Mouse (Mus musculus) hindbrain, embryonic 11.5 days (tissue): ENCODE results near the gene 1700016D06Rik. TPM values are rescaled to one million over a fixed set of nuclear protein-coding genes. Genes with fewer than 3 reads are reported as not detected.
"Not testable (repeated sequence)": the region's sequence is repeated elsewhere in the genome, so short reads cannot be mapped to it uniquely, and the experiment has no call there.

Source experiments
- ATAC-seq: fragments of 200-750 bp; cut with Nextera tagmentation; 2 replicates; pipeline ENCODE4 v1.8.0; 2017; ENCODE audit warnings: mild to moderate bottlenecking, moderate TSS enrichment, moderate library complexity; ENCODE audit not compliant: low FRiP score
- DNase-seq: peaks from one replicate; pipeline ENCODE4 v3.0.0-alpha.2; 2015; ENCODE audit warnings: low spot score
- H3K27ac ChIP-seq: fragments of 300-500 bp; sonication (generic); 2 replicates; pipeline ENCODE4 v1.5.1; 2014; ENCODE audit warnings: mild to moderate bottlenecking, low read depth, low read length
- H3K27me3 ChIP-seq: fragments of 300-500 bp; sonication (generic); 2 replicates; pipeline ENCODE4 v1.6.1; 2014; ENCODE audit warnings: mild to moderate bottlenecking, low read length, moderate library complexity, mixed read lengths; ENCODE audit not compliant: control insufficient read depth, insufficient read depth
- H3K36me3 ChIP-seq: fragments of 300-500 bp; sonication (generic); 2 replicates; pipeline ENCODE4 v1.6.1; 2014; ENCODE audit warnings: mild to moderate bottlenecking, low read length, moderate library complexity, mixed read lengths; ENCODE audit not compliant: control insufficient read depth, insufficient read depth
- H3K4me1 ChIP-seq: fragments of 300-500 bp; sonication (generic); replicated peaks from 2 replicates; pipeline ENCODE4 v1.6.1; 2014; ENCODE audit warnings: low read length, mixed read lengths; ENCODE audit not compliant: control insufficient read depth, insufficient read depth
- H3K4me2 ChIP-seq: fragments of 300-500 bp; sonication (generic); replicated peaks from 2 replicates; pipeline ENCODE4 v1.6.1; 2014; ENCODE audit warnings: mild to moderate bottlenecking, low read depth, low read length
- H3K4me3 ChIP-seq: fragments of 300-500 bp; sonication (generic); 2 replicates; pipeline ENCODE4 v1.5.1; 2014; ENCODE audit warnings: low read depth, low read length
- H3K9ac ChIP-seq: fragments of 300-500 bp; sonication (generic); 2 replicates; pipeline ENCODE4 v1.6.1; 2014; ENCODE audit warnings: low read depth, low read length
- H3K9me3 ChIP-seq: fragments of 300-500 bp; sonication (generic); 2 replicates; pipeline ENCODE4 v1.6.1; 2016; ENCODE audit warnings: low read length; ENCODE audit not compliant: control insufficient read depth
- WGBS: fragments of 180-500 bp; shearing (Covaris S2); extraction: QIAGEN DNeasy Blood & Tissue Kit; methylation state at CpG from one replicate; pipeline ENCODE4 v1.1.7; 2014; 5-methylcytosine and 5-hydroxymethylcytosine counted together
- polyA plus RNA-seq: library from polyadenylated mRNA; unstranded; fragments of >200 nt; fragmentation: Nextera tagmentation; extraction: Ambion mirVana; gene quantifications from 2 replicates; pipeline ENCODE4 v1.2.1, GENCODE M21; 2014

1700016D06Rik gene
- polyA plus RNA-seq, 1 experiment from 2014 or later, result not detected

DNA sequence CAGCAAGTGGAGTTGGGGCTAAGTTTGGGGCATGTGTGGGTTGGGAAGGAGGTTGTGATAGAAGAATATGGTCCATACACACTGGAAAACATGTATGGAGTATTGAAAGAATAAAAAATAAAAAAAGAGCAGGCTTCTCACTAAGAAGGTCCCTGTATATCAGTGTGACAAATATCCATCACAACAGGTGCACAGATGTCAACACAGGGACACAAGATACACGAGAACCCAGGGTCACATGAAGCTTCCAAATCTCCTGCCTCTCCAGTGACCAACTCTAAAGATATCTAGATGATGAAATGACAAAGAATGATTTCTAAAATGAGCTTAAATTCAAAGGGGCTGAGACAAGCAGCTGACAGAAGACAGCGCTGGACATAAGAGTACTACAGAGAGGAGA, 32.6 kb downstream of the 1700016D06Rik start:
- no peaks in the 10 kb centered on the region for H3K27me3 ChIP-seq
- H3K36me3 ChIP-seq, result no peaks in the 10 kb centered on the region
- H3K4me1 ChIP-seq, result no peaks in the 10 kb centered on the region
- ATAC-seq, result no peak
- H3K4me3 ChIP-seq, result no peak overlapping the region
- H3K9me3 ChIP-seq, result no peaks in the 10 kb centered on the region
- H3K27ac ChIP-seq, result no peak overlapping the region
- 82% methylated on average over 2 of the region's 2 CpGs for WGBS
- DNase-seq, result no peak
- H3K9ac ChIP-seq, result no peak overlapping the region
- H3K4me2 ChIP-seq, result no peak overlapping the region

DNA sequence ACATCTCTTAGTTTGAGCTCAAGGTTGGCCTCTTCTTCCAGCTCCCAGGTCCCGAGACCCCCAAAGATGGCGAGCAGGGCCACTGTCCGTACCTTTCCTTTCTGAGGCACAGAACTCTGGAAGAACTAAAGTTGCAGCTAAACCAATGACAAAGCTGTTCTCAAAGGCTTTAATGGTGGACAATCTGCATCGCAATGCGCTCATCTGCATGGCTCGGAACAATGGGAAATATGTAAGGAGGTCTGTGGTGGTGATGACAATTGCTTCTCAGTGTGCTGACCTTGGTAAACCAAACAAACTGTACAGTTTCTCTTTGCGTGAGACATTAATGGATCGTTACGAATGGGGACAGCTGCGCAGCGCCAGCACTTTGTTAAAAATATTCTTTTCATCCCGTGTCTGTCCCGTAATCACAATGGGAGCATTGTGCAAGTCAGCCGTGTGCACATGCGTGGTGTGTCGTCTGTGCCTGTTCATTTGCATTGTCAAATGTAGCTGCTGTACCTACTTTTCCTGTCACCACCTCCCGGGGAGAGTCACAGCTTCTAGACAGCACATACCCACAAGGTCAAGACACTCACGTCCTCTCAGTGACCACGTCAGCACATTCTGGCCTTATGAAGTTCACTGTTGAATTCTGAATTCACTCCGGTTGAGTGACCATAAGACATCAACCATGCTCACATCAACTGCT, 34.7 kb downstream of the 1700016D06Rik start:
- H3K36me3 ChIP-seq, H3K27me3 ChIP-seq, H3K9me3 ChIP-seq, H3K4me2 ChIP-seq, DNase-seq, H3K9ac ChIP-seq, H3K4me1 ChIP-seq, ATAC-seq, H3K27ac ChIP-seq, H3K4me3 ChIP-seq: not testable (repeated sequence)
- WGBS, result 84% methylated on average over 20 of the region's 20 CpGs

DNA sequence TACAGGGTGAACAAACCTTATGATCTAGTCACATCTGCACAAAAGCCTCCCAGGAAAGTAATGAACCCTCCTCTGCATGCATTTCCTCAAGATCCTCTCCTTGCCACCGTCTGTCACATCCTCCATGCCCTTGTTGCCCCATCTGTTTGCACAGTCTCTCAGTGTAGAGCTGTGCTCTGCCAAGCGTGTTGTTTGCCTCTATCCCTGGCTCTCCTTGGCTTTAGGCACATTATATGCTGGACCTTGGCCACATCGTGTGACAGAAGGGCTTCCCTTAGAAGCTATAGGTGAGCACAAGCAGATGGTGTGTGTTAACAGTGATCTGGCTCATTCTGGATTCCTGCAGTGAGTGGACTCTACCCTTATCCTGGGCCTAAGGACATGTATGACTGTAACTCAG, 38.9 kb downstream of the 1700016D06Rik start:
- H3K4me3 ChIP-seq, result no peak overlapping the region
- no peaks in the 10 kb centered on the region for H3K27me3 ChIP-seq
- H3K4me1 ChIP-seq, result no peaks in the 10 kb centered on the region
- H3K36me3 ChIP-seq, result no peaks in the 10 kb centered on the region
- H3K9ac ChIP-seq, result no peak overlapping the region
- no peak overlapping the region for H3K4me2 ChIP-seq
- DNase-seq (no peak), ATAC-seq (no peak)
- no peaks in the 10 kb centered on the region for H3K9me3 ChIP-seq
- WGBS, result 72% methylated on average over 3 of the region's 3 CpGs
- no peak overlapping the region for H3K27ac ChIP-seq

DNA sequence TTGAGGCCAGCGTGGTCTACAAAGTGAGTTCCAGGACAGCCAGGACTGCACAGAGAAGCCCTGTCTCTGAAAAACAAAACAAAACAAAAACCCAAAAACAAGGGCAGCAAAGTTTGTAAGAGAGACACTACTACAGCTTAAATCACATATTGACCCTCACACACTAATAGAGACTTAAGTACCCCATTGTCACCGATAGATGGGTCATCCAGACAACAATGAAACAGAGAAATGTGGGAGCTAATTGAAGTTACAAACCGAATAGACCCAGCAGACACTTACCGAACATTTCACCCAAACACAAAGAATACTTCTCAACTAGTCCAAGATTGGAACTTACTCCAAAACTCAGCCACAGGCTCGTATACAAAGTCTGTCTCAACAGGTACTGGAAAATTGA, 50.8 kb downstream of the 1700016D06Rik start:
- H3K27me3 ChIP-seq, result no peaks in the 10 kb centered on the region
- no peak overlapping the region for H3K27ac ChIP-seq
- no peak overlapping the region for H3K9ac ChIP-seq
- 91% methylated on average over 5 of the region's 5 CpGs for WGBS
- no peak overlapping the region for H3K4me3 ChIP-seq
- no peaks in the 10 kb centered on the region for H3K9me3 ChIP-seq
- no peaks in the 10 kb centered on the region for H3K4me1 ChIP-seq
- H3K4me2 ChIP-seq, result no peak overlapping the region
- ATAC-seq (no peak), DNase-seq (no peak)
- no peaks in the 10 kb centered on the region for H3K36me3 ChIP-seq

DNA sequence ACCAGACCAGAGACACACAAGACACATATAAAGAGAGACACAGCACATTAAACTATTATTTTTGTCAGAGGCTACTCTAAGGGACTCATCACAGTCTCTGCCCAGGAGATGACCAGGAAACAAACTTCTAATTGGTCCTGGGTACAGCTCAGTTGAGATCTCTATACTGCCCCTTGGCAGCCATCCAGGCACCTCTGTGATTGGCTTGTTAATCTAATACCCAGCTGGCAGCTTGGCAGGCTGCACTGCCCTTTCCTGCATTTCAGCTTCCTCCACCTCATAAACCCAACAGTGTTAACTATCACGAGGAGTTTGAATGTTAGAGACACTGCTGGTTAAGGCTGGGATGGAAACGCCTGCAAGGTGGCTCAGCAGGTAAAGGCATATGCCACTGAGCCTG, 57.7 kb downstream of the 1700016D06Rik start:
- DNase-seq (no peak), ATAC-seq (no peak)
- Histone ChIP-seq H3K4me1 (no peaks in the 10 kb centered on the region), H3K27ac (no peak overlapping the region), H3K36me3 (no peaks in the 10 kb centered on the region), H3K27me3 (no peaks in the 10 kb centered on the region), H3K4me2 (no peak overlapping the region), H3K4me3 (no peak overlapping the region), H3K9me3 (no peaks in the 10 kb centered on the region), H3K9ac (no peak overlapping the region)
- WGBS, result 94% methylated on average over 2 of the region's 2 CpGs

DNA sequence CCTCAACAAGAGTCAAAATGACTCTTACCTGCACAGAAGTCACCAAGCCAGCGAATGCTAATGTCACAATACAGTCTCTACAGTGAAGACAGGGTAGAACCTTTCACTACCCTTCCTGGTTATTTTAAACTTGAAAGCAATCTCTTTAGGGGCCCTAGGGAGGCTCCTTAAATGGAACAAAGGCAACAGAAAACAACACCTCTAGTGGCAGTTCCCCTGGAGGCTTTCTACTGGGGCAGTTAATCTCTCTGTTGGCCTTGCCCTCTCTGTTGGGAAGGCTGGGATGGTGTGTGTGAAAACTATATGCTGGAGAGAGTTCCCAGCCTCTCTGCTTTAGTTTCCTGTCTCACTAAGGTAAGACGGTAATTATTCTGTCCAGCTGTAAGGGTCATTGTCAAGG, 60.3 kb downstream of the 1700016D06Rik start:
- Histone ChIP-seq H3K4me2 (no peak overlapping the region), H3K27ac (no peak overlapping the region), H3K27me3 (no peaks in the 10 kb centered on the region), H3K9me3 (no peaks in the 10 kb centered on the region), H3K4me1 (no peaks in the 10 kb centered on the region), H3K36me3 (no peaks in the 10 kb centered on the region), H3K9ac (no peak overlapping the region), H3K4me3 (no peak overlapping the region)
- DNase-seq (no peak), ATAC-seq (no peak)
- WGBS, result 55% methylated on average over 2 of the region's 2 CpGs

DNA sequence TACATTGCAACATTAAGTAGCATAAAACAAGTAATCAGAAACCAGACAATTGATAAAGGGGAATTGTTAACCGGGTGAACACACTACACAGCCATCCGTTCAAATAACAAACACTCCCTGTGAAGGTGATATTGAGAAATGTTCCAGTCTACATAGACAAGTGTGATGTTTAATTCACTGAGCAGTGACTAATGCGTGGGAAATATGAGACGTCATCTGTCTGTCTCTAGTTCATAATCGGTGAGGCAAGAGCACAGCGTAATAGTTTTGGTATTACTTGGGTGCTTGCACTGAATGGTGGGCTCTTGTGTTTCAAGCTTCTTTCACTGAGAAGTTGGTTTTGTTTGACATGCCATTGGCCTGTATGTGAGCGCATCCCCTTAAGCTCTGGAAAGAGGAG, 63.3 kb downstream of the 1700016D06Rik start:
- H3K27me3 ChIP-seq, result no peaks in the 10 kb centered on the region
- no peaks in the 10 kb centered on the region for H3K9me3 ChIP-seq
- DNase-seq (no peak), ATAC-seq (no peak)
- no peak overlapping the region for H3K4me3 ChIP-seq
- 97% methylated on average over 7 of the region's 7 CpGs for WGBS
- H3K27ac ChIP-seq, result no peak overlapping the region
- H3K9ac ChIP-seq, result no peak overlapping the region
- H3K36me3 ChIP-seq, result no peaks in the 10 kb centered on the region
- H3K4me1 ChIP-seq, result peaks cover 4% of the 10 kb centered on the region
- no peak overlapping the region for H3K4me2 ChIP-seq

DNA sequence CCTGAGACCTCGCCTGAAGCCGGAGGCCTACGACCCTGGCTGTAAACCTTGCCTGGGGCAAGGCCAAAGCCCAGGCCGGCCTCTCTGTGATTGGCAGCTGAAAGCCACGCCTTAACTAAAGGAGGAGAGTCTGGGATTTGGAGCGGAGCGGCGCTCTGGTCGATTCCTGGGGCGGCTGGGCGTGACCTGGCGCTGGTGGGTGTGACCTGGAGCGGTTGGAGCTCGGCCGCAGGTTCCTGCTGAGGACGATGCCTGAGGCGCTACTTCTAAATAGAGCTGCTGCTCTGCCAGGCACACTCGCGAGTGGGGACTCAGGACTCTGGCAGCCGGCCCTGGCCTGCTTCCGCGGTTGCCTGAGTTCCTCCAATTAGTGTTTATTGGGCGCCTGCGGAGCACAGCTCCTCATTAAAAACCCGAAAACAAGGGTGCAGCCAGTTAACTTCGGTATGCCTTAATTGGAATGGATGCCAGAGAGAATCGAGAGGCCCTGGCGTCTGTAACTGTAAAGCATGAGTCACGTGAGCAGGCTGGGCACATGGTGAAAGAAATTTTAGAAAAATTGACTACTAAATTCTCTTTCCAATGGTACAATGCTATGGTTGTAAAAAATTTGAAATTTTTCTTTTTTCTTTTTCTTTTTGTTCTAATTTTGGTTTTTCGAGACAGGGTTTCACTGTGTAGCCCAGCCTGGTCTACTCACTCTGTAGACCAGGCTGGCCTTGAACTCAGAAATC, 64.4 kb downstream of the 1700016D06Rik start:
- peak; percentile 66 for ATAC-seq
- peak overlapping the region; percentile 100 for H3K9ac ChIP-seq
- 4% methylated on average over 30 of the region's 30 CpGs for WGBS

DNA sequence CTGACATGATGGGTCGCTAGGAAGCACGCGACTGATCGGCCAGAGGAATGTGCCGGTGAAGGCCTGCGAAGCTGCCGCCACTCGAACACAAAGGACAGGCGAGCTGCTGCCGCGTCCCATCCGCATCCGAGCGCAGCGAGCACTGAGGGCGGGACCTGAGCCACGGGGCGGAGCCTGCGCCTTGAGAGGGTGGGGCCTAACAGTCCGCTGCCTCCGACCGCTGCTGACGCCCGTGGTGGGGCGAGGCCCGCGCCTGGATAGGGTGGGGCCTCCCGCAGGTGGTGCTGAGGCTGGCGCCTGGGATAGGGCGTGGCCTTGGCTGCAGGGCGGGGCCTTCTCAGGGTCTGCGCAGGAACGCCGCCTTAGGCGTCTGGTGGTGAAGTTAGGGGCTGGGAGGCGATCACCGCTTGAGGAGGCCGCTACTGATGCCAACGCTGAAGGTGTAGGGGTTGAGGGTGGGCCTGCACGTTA, 65.2 kb downstream of the 1700016D06Rik start, which contains the start of gene Ankrd10:
Gene Ankrd10 (minus strand): TSS at position 147 of the 471 bp plus-strand sequence.
- Histone ChIP-seq H3K9ac (peak within 1 kb of the TSS; percentile 100), H3K36me3 (peaks cover 4% of the 10 kb centered on the region; the same call in 1 of the 2 replicates), H3K4me2 (peak within 1 kb of the TSS; percentile 87), H3K4me1 (peaks cover 4% of the 10 kb centered on the region), H3K4me3 (peak within 1 kb of the TSS; percentile 97), H3K27ac (peak within 1 kb of the TSS; percentile 99), H3K9me3 (no peaks in the 10 kb centered on the region), H3K27me3 (no peaks in the 10 kb centered on the region)
- ATAC-seq (peak; percentile 95), DNase-seq (peak; percentile 97)
- under 1% methylated on average over 34 of the region's 40 CpGs for WGBS

More for the DNA sequence above, 64.4 kb downstream of the 1700016D06Rik start:
- Histone ChIP-seq H3K9me3 (no peaks in the 10 kb centered on the region), H3K4me1 (peaks cover 4% of the 10 kb centered on the region), H3K4me3 (peak overlapping the region; percentile 97), H3K27ac (peak overlapping the region; percentile 99), H3K27me3 (no peaks in the 10 kb centered on the region), H3K36me3 (no peaks in the 10 kb centered on the region), H3K4me2 (peak overlapping the region; percentile 87)
- DNase-seq, result peak; percentile 79
